Mouse (Mus musculus): Measurements from ENCODE around the gene Snn.

GRCm38 (mm10) chr16:11078216-11078869 is 17.6 kb downstream of the Snn start:
- no peak for TF ChIP-seq POLR2A (IDR thresholded peaks at IDR 0.05; ENCODE audit: low read depth, low read length)
- no peak for TF ChIP-seq CTCF (conservative IDR thresholded peaks at IDR 0.05; ENCODE audit: insufficient read depth, insufficient read length, low read depth, low read length)

Measured in kidney, adult 2 months (tissue).